Mouse (Mus musculus): ENCODE measurements around the gene Ncln.

Gene Ncln

DNA sequence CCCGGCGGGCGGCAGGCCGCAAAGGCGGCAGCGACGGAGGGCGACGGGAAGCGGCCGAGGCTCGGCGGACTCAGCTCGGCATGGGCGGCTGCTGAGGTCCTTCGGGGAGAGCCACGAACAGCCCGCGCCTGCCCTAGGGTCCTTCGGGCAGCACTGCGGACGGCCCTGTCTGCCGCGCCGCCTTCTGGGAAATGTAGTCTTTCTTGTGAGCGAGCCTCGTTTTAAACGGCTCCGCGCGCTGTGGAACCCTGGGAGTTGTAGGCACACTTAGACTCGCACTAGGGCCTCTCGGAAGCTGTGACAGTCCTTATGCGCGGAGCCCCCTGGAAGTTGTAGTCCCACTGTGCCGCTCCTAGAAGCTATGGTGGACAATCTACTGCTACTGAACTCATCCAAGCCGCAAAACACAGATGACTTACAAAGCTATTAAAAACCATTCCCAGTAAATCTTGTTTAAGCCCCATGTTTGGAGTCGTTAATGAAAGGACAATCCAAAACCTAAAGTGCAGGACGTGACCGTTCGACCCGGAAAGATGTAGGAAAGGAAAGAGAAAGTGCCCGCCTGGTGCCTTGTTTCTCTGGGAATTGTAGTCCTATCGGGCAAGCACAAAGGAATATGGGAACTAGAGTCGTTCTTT, at the start of gene Ncln:
Ncln (minus strand) TSS at position 129 of the 638 bp plus-strand sequence.
- peak; percentile 96 to 98 for DNase-seq

DNA sequence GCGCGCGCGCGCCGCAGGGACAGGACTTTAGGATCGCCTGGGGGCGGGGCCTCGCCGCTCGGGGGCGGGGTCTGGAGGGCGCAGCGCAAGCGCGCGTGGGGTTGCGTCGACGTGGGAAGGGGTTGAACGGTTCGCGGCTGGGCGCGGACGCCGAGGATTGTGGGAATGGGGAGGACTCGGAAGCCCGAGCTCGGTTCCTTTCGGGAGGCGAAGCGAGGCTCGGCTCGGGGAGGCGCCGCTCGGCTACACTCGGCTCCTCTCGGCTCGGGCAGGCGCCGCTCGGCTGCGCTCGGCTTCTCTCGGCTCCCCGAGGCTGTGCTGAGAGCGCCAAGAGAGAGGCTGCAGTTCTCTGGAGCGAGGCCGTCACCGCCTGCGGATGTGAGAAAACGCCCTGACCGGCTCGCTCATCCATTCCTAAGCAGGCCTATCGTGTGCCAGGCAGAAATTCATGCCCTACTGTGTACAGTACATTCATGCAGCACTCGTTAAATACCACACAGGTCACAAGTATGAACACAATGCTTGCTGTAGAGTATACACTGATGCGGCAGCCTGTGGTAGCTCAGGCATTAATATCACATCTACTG, 49.1 kb upstream of the Ncln start, which contains the start of gene Gna11:
Gna11 (minus strand) TSS at position 30 of the 587 bp plus-strand sequence.
- peak; percentile 100 for DNase-seq

DNA sequence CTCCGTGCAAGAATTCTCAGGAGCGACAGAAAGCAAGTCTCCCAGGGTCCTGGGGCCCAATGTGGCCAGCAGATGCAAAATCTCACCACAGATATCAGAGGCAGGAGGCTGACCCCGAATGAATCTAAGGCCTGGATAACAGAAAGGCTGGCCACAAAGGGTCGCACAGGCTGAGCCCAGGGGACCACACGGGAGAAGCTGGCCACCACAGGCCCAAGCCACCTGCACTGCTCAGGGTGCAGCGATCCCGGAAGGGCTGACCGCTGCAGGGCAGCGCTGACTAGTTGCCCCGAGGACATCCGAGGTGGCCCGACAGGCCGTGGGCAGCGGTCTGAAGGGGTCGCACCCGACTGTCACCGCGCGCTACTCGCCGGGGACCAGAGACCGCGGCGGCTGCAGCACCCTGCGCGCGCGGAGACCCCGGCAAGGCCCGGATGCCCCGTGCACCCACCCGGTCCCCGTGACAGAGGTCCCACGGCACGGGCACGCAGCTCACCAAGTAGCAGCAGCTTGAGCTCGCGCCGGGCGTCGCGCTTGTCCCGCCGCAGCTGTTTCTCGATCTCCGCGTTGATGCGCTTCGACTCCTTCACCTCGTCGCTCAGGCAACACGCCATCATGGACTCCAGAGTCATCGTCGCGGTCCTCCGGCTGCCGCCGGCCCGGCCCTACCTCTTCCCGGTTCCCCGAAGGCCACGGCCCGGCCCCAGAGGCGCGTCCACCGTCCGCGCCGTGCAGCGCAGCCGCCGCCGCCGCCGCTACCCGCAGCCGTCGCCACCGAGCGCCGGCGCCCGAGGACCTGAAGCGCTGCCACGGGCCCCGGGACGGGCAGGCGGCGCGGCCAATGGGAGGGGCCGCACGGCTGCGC, 48.3 kb upstream of the Ncln start:
- DNase-seq = no peak

DNA sequence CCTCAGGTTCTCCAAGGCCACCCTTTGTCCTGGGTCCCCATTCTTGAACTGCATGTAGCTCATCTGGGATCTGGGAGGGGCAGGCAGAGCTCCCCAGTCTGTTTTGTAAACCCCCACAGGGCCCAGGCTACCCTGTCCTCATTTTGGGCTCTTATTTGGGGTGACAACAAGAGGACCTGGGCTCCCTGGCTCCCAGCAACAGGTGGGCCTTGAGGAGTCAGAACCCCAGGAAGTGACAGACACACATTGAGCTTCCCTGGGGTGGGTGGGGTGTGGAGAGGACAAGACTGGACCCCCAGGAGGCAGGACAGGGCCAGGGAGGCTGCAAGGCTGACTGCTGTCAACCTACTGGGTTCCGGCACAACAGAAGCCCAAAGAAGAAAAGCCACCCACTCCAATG, 47.4 kb upstream of the Ncln start:
- no peak for DNase-seq

DNA sequence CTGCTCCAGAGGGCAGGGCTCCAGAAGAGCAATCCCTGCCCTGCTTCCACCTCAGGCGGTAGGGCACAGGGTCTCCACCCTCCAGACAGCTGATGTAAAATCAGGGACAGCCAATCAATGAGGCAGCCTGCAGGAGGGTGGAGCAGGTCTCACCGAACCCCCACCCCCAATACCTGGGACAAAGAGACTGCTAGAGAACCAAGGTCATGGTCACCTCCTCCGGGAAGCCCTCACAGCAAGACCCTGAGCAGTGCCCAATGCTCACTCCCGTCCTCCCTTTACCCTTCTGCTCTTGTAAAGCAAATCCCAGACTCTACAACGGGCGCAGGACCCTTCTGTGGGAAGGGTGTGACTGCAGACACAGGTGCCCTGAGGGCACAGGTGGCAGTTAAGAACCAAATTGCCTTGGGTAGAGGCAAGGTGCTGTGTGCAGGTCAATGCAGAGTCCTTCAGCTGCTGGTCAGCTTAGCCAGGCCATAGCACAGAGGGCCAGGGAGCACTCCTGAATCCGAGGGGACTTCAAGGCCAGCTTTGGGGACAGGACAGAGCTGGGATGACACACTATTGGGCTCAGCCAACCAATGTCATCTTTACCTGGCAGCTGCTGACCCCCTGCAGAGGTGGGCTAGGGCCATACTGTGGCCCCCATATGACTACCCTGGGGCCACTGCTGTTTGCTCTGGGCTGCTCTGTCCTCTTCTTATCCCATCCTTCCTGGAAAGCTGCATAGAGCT, 46.7 kb upstream of the Ncln start:
- no peak for DNase-seq

DNA sequence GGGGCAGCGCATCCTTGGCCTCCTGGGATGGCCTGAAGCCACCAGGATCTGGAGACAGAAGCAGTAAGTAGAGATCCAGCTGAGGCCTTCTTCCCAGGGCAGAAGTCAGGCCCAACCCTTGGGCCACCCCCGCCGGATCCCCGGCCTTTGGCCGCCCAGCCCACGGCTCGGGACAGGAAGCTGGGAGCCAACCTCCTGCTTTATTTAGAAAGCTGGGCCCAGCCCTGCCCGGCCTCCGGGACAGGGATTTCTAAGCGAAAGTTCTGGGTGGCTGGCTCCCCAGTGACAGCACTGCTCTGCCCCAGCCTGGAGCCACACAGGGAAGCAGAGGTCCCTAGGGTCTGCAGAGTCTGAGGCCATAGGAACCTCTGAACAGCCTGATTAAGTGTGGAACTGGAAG, 45.6 kb upstream of the Ncln start:
- no peak for DNase-seq

DNA sequence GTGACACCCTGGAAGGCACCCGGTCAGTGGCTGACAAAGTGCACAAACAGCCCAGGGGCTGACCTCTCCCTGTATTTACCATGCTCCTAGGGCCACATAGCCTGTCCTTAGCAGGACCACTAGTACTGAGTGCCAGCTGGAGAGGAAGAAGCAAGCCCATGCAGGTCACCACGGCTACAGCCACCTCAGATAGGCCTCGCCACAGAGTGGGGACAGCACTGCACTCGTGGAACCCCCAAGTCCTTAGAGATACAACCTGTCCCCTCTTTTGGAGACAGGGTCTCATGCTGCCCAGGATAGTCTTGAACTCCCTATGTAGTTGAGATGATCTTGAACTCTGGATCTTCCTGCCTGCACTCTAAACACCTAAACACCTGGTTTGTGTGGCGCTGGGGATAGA, 45.2 kb upstream of the Ncln start:
- DNase-seq = no peak

DNA sequence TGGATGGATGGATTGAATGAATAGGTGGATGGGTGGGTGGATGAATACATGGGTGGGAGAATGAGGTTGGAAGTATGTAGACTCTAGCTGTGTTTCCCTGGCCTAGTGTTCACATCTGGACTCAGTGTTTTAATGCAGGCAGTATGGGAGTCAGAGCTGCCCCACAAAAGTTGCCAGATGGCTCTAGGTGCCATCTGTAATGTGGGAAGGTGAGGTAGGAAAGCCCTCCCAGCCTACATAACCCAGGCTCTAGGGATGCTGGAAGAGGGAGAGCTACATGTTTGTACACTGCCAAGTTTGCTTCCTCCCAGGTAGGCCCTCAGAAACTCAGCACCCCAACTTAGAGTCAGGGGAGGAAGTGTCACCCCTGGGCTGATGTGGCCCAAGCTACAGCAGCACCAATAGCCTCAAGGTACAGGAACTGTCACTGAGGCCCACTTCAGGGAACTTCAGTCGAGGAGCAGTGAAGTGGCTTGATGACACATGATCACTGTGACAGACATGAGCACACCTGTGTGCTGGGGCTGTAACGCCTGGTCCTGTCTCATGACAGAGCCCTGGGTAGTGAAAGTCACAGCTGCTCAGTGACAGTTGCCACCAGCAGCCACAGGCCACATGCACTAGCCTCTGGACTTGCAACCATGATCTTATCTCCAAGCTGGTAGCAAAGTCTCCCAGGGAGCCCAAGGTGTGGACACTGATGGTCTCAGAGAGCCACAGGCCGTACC, 42.3 kb upstream of the Ncln start:
- DNase-seq = no peak

DNA sequence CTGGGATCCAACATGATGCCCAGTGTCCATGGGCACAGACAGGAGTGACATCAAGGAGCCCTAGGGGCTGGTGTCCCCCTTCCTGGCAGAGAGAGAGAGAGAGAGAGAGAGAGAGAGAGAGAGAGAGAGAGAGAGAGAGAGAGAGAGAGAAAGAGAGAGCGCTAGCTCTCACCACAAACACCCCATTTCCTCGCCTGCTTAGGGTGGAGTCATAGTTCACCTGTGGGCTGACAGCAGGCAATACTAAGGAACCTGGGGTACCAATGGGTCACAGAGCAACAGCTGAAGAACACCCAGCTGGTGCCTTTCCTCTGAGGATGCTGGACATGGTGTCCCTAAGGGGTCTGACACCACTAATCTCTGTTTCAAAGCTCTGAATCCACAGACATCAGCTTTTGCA, 41.2 kb upstream of the Ncln start:
- no peak for DNase-seq

DNA sequence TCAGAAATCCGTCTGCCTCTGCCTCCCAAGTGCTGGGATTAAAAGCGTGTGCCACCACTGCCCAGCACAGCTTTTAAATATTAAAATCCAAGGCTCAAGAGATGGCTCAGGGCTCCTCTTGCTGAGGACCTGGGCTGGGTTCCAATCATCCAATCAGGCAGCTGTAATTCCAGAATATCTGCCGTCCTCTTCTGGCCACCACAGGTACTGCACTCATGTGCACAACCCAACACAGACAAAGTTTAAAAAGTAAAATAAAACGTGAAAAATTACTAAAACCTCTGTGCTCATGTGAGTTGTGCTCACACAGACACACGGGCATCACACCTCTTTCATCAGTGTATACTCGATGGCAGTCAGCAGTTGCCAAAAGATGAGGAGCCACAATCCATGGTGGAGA, 40.5 kb upstream of the Ncln start:
- no peak for DNase-seq

DNA sequence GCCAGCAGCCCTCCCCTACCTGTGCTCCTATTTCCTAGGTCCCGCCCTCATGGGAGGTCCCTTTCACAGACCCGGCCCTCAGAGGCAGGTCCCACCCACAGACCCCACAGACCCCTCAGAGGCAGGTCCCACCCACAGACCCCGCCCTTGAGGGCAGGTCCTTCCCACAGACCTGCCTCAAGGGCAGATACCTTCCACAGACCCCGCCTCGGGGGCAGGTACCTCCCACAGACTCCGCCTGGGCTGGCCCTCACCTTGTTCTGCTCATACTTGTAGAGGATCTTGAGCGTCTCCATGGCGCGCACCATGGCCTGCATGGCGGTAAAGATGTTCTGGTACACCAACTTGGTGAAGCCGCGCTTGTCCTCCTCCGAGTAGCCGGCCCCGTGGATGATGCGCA, 38.6 kb upstream of the Ncln start:
- DNase-seq = no peak

DNA sequence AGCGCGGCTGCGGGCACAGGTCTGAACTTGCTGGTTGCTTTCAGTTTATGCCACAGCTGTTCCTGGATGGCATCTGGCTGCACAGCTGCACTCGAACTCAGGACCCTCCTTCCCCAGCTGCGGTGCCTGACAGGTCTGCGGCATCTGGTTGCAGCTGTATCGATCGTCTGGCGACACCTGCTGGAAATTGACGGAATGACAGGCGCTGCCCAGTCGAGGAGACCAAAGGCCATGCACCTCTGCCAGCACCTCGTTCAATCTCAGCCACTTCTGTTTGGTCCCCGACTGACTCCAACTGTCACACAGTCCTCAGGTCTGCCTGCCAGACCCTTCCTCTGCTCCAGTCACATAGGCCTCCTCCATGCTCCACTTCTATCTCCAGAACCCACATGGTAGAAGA, 30.6 kb upstream of the Ncln start:
- peak; percentile 78 to 92 for DNase-seq

DNA sequence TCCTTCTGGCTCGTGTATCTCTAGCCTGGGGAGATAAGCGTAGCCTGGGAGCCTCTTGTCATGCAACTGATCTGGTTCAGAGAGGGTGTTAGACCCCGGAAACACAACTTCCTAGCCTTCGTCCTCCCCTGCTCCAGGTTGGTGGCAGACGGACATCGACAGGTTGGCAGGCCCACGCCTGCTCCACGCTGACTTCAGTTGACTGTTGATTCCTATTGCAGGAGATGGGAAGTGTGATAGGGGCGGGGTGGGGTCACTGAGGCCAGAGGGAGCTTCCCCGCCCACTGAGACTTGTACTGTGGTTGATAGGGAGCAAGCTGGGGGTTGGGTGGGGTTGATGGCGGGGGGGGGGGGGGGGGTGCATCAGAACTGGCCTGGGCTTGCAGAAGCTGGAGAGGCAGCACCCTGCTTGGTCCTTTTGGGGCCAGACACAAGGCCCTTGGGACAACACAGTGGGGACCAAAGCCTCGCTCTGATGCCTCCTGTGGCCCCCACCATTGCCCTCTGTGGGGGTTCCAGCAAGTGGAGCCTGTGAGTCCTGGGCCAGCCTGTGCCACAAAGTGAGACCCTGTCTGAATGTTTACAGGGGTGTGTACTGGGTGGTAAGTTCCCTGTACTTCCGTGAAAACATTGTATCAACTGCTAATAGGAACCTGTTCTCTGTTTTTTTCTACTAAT, 29.0 kb upstream of the Ncln start:
- no peak for DNase-seq

DNA sequence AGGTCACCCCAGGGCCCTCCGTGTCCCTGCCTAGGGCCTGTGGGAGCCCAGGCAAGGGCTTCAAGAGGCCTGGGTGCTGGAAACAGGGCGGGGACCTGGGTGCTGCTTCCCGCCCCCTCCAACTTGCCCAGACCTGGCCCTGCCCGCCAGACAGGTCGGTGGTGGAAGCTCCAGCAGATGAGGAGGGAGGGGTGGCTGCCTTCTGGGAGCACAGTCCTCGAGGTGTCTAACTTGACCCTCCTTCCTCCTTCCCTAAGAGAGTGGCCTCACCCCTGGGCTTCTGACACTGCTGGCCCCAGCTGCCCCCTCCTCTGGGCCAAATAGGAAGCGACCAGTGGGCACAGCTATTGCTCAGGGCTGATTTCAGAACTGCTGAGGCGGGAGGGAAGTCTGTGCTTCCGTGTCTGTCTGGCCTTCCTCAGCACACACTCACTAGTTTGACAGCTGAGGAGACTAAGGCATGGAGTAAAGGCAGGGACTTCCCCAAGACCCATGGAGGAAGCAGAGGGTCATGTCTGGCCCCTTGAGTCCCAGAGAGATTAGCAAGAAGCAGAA, 27.9 kb upstream of the Ncln start, which contains the start of gene Gna15:
Gna15 (minus strand) TSS at position 175 of the 555 bp plus-strand sequence.
- DNase-seq = peak in 1 of 2 experiments; percentile 40

DNA sequence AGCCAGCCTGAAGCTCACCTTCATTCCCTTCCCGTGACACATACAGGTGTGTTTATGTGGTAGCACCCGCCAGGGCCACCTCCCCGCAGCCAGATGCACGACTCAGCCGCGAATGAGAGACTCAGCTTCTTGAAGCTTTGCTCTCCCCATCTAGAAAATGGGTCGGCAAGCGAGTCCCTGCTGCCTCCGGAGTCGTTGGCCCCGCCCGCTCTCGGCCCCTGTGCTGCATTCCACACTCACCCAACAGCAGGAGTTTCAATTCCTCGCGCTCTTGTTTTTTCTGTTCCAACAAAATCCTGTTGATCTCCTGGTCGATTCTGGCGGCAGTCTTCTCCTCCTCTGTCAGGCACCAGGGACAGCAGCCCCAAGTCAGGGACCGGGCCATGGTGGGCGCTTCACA, 27.4 kb upstream of the Ncln start:
- DNase-seq = peak in 1 of 2 experiments; percentile 39

DNA sequence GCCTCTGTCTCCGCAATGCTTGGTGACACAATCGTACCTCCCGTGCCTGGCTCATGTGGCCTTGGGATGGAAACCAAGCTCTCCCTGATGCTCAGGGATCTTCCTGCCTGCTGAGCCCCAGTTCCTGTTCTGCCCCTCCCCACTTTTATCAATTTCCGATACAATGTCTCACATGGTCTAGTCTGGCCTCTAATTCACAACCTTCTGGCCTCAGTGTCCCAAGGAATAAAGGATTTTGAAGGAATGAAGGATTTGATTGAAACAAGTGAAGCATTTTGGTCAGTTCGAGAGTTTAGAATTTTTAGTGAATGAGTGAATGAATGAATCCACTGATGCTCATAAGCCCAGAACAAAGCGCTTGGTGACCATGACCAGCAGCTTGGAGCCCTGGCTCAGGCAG, 26.9 kb upstream of the Ncln start:
- DNase-seq = no peak

DNA sequence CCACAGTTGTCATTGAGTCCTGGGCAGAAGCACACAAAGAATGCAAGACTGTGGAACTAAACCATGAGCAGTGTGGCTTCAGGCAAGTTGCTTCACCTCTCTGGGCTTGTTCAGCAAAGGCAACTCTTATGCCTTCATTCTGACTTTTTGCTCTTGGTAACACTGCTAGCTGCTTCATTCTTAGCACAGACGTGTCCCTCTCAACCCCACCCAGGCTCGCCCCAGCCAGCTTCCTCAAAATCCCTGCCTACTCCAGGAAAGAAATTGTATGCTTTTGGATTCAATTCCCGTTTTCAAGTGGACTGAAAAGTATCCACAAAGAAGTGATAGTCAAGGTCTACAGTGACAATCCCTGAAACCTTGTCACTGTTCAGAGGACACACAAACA, 23.8 kb upstream of the Ncln start:
- no peak for DNase-seq

DNA sequence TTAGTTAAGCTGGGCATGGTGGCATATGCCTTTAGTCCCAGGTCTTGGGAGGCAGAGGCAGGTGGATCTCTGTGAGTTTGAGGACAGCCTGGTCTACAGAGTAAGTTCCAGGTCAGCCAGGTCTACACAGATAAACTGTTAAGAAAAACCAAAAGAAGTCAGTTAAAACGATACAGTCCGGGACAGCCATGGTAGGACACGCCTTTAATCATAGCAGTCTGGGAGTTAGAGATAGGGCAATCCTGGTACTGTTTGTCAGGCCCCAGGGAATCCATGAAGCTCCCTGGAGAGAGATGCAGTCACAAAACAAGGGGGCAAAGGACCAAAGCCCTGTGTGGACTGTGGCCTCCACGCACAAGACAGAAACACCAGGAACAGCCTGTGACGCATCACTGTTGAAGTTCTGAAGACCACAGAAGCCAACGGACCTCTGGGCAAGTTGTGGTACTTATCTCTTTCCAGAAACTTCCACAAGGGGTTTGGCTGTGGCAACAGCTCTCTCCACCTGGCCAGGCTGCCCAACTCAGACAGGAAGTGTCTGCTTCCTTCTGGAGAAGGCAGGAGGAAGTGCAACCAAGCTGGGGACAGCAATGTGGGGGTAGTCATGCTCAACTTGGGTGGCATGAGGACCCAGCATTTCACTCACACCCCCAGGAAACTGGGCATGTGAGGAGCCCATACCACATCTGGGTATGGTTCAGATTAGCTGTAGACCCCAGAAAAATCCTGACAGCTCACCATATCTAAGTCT, 23.2 kb upstream of the Ncln start:
- DNase-seq = no peak

DNA sequence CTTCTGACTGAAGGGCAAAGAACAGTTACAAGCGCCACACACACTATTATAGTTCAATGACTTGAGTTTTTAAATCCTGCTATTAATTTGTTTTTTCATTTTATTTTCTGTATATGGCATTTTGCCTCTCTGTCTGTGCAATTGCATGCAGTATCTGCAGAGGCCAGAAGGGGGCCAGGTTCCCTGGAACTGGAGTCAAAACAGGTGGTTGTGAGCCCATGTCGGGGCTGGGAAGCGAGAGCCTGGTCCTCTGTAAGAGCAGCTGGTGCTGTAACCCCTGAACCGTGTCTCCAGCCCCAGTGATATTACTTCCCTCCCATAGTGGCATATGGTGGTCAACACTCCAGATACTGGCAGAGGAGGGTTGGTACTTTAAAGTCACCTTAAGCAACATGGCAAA, 22.4 kb upstream of the Ncln start:
- peak; percentile 68 to 81 for DNase-seq

DNA sequence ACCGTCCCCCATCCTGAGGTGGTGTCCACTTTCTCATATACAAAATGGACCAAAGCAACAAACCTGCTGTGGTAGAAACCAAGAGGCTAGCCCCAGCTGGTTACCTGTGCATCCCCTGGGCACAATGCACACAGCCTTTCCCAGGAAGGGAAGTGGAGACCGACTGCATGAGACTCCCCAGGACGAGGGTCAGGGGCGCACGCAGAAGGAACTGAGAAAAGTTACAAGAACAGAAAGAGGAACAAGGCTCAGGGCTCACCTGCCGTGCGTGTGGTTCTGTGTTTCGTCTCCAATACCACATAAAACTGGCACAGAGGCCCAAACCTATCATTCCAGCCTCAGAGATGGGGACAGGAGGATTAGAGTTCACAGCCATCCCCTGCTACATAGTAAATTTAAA, 21.0 kb upstream of the Ncln start:
- peak; percentile 59 to 62 for DNase-seq

DNA sequence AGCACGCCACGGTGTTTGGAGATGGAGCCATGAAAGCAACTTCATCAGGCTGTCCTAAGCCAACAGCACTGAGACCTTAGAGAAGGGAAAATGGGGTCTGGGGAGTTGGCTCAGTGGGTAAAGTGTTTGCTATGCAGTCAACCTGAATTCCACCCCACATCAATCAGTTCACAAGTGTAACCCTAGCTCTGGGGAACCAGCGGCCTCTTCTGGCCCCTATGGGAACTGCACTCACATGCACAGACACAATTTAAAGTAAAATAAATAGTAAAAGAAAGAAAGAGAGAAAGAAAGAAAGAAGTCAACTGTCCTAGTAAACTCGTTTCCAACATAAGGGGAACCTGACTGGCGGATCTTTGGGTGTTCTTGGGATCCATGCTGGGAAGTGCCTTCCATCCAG, 17.6 kb upstream of the Ncln start:
- no peak for DNase-seq
